Mouse (Mus musculus): ENCODE results near the gene Macrod2.

Gene Macrod2

GRCm38 (mm10) chr2:141477585-141477984 is 1082.5 kb downstream of the Macrod2 start:
- no peak for DNase-seq (ENCODE audit: low spot score)

GRCm38 (mm10) chr2:141490518-141490917 is 1095.4 kb downstream of the Macrod2 start:
- no peak for DNase-seq (ENCODE audit: low spot score)

DNA sequence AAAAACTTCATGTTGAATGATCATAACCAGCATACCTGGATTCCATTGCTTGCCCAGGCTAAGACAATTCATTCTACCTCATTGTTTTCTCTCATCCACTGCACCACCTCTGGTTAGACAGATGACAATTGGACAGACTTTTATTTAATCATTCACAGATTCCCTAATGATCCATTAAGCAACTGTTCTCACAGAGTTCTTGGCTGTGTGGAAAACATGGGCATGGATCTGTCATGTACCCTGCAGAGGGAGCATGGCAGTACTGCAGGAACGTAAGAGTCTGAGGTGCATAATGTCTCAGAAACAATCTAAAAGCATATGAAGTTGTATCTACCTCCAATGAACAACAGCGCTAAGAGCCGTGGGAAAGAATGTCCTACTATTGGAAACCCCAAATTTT is 1110.3 kb downstream of the Macrod2 start:
- no peak for DNase-seq (ENCODE audit: low spot score)

- DNase-seq (ENCODE audit: low spot score): no peak
Observed at GRCm38 (mm10) chr2:141507929-141508897, 1113.1 kb downstream of the Macrod2 start.

- no peak for DNase-seq (ENCODE audit: low spot score)
Observed at GRCm38 (mm10) chr2:141514976-141515375, 1119.9 kb downstream of the Macrod2 start.

DNA sequence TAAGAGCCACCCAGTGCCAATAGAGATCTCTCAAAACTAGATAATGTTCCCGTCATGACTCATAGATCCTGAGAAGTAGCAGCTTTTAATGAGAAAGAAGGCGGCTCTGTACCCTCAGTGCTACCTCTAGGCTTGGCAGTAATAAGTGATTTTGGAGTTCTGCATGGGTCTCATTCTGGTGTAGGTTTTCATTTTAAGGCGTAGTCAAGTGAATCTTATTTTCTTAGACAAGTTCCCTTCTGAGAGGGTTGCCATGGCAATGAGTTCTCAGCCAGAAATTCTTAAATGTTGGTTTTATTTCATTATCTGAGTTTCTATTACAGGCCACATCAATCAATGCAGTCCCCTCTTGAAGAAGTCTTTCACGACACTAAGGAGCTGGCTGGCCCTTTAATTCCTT is 1127.0 kb downstream of the Macrod2 start:
- no peak for DNase-seq (ENCODE audit: low spot score)

DNA sequence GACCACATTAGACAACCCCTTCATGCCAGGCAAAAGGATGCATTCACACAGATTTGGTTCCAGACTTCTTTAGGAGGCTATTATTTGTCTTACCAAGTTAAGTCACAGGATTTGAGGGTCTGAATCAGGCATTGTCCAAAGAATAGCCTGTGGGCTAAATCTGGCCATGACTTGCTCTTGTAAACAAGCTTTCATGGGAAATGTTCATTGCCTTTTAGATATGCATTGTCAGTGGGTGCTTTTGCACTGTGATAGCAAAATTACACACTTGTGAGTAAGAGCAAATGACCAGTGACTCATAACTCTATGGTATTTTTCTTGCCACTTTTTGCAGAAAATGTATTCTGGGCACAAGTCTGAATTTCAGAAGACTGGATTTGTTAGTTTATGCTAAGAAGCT is 1150.8 kb downstream of the Macrod2 start:
- DNase-seq (ENCODE audit: low spot score): no peak

- DNase-seq (ENCODE audit: low spot score): no peak
Observed at GRCm38 (mm10) chr2:141551701-141552100, 1156.6 kb downstream of the Macrod2 start.

- DNase-seq (ENCODE audit: low spot score): no peak
Observed at GRCm38 (mm10) chr2:141556747-141557146, 1161.6 kb downstream of the Macrod2 start.

- no peak for DNase-seq (ENCODE audit: low spot score)
Observed at GRCm38 (mm10) chr2:141558242-141558827, 1163.2 kb downstream of the Macrod2 start.

- no peak for DNase-seq (ENCODE audit: low spot score)
Observed at GRCm38 (mm10) chr2:141565986-141566385, 1170.9 kb downstream of the Macrod2 start.

- DNase-seq (ENCODE audit: low spot score): no peak
Observed at GRCm38 (mm10) chr2:141571360-141571759, 1176.3 kb downstream of the Macrod2 start.

DNA sequence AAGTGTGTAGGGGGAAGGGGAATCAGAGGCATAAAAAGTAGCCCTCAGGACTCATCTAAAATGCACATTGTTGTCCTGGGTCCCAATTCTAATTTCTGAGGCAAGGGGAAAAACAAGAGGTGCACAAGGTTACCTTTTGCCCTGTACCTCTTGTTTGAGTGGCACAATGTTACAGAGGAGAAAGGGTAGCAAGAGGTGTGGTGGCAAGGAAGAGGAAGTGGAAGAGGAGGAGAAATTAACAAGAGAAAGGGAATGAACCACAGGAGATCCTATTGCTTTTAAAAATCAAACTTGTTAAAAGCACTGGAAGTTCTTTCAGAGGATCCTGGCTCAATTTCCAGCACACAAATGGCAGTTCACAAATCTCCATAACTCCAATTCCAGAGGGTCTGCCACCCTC is 1183.1 kb downstream of the Macrod2 start:
- DNase-seq (ENCODE audit: low spot score): no peak

GRCm38 (mm10) chr2:141582431-141582830 is 1187.3 kb downstream of the Macrod2 start:
- no peak for DNase-seq (ENCODE audit: low spot score)

DNA sequence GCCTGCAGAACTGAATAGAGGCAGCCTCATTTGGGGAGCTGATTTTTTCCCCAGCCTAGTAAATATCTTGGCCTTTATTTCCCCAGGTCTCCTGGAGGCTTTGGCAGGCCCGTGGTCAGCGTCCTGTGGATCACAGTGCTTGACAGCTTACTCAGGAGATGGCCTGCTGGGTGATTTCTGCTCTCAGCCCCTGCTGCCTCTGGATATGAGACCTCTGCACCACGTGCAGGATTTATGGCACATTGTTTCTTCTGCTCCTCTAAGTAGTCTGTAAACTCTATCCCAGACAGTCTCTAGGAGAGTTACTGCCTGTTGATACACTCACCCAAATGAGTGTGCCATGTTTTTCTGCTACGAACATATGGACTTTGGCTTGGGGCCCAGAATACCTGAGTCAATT is 1187.8 kb downstream of the Macrod2 start:
- no peak for DNase-seq (ENCODE audit: low spot score)

- DNase-seq (ENCODE audit: low spot score): no peak
Observed at GRCm38 (mm10) chr2:141587290-141587689, 1192.2 kb downstream of the Macrod2 start.

DNA sequence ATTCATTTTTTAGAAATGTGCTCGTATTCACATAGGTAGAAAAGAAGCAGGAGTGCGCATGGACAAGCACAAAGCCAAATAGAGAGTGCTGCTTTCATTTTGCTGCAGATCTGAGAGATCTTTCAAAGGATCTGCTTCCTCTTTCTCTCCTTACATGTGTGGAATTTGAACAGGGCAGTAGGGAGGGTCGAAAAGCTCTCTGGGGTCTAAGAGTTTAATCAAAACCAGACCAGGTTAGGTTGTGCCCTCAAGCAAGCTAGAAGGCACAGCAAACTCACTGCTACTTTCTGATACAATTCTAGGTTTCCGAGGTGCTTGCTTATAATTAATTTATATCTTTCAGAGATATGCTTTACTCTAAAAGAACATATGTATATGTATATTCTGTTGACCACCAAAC is 1196.2 kb downstream of the Macrod2 start:
- no peak for DNase-seq (ENCODE audit: low spot score)

DNA sequence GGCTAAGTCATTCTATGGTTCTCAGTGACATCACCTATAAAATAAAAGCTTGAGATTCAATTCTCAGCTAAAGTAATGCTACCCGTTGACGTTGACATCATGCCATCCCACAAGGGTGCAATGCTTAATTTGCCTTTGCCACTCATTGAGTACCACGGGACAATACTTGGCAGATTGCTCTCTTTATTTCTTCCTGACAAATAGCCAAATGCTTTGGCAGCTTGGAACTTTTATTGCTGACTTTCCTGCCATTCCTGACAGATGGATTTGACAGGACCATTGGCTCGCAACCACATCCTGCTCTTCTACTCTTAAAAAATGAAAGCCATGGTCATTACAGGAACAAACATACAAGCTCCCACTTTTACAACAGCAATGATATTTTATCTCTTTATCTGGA is 1199.7 kb downstream of the Macrod2 start:
- no peak for DNase-seq (ENCODE audit: low spot score)

DNA sequence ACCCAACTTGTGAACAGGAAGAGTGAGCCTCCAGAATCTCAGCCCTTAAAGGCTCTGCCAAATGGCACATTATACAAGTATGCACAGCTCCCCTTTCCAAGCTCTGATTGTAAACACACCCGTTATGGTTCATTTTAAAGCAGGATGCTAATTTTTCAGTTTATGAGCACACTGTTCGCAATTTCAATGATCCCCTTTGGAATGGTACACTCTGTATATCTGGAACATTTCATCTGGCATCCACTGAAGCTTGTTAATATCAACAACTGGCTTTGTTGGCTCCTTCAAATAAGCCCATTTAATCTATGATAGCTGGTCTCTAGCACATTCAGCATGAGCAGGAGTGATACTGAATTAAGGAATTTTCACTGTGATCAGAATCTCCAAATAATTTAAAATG is 1222.6 kb downstream of the Macrod2 start:
- DNase-seq (ENCODE audit: low spot score): no peak

DNA sequence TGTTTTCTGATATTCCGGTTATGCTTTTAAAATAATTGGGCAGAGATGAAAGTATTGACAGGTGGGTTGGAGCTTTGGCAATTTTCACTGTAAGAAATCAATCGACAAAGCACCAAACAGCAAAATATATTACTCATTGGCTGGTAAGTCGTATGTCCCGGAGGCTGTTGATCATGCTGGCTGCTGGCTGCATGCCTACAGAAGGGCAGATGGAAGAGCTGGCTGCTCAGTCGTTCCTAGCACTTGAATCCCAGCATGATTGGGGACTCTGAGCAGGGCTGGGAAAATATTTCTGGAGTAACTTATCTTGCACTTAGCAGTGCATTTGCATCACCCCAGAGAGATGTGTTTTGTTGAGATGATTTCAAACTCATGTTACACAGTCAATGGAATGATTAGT is 1223.1 kb downstream of the Macrod2 start:
- DNase-seq (ENCODE audit: low spot score): no peak

- no peak for DNase-seq (ENCODE audit: low spot score)
Observed at GRCm38 (mm10) chr2:141664051-141664450, 1268.9 kb downstream of the Macrod2 start.

- no peak for DNase-seq (ENCODE audit: low spot score)
Observed at GRCm38 (mm10) chr2:141672814-141673213, 1277.7 kb downstream of the Macrod2 start.

- no peak for DNase-seq (ENCODE audit: low spot score)
Observed at GRCm38 (mm10) chr2:141673405-141673804, 1278.3 kb downstream of the Macrod2 start.
